Mouse (Mus musculus): ENCODE data around the gene Furin. TPM values are rescaled to one million over a fixed set of nuclear protein-coding genes. Genes with fewer than 3 reads are reported as not detected.

Furin gene
- polyA plus RNA-seq, 1 experiment = 145 TPM

- H3K36me3 ChIP-seq (ENCODE audit: control insufficient read depth, insufficient read depth, low read length) = no peaks in the 10 kb centered on the region
- no peak for DNase-seq
- TF ChIP-seq CTCF (conservative IDR thresholded peaks at IDR 0.05; ENCODE audit: insufficient read depth, insufficient read length, low read depth, low read length) (no peak), POLR2A (IDR thresholded peaks at IDR 0.05; ENCODE audit: low read depth, low read length) (no peak)
- no peaks in the 10 kb centered on the region for H3K27me3 ChIP-seq (replicated peaks; ENCODE audit: control insufficient read depth, insufficient read depth, low read length)
- H3K4me3 ChIP-seq (ENCODE audit: insufficient read depth, low read depth, low read length) = no peak overlapping the region
- WGBS = 78% methylated on average over 11 of the region's 11 CpGs
- no peak overlapping the region for H3K27ac ChIP-seq (ENCODE audit: insufficient read depth, low read depth, low read length)
- no peaks in the 10 kb centered on the region for H3K4me1 ChIP-seq (ENCODE audit: control insufficient read depth, insufficient read depth, low read length)
These were observed 22.3 kb downstream of the Furin start for GRCm38 (mm10) chr7:80382919-80383318.

- Histone ChIP-seq H3K36me3 (ENCODE audit: control insufficient read depth, insufficient read depth, low read length) (no peaks in the 10 kb centered on the region), H3K27ac (ENCODE audit: insufficient read depth, low read depth, low read length) (no peak overlapping the region), H3K4me3 (ENCODE audit: insufficient read depth, low read depth, low read length) (no peak overlapping the region), H3K4me1 (ENCODE audit: control insufficient read depth, insufficient read depth, low read length) (no peaks in the 10 kb centered on the region), H3K27me3 (replicated peaks; ENCODE audit: control insufficient read depth, insufficient read depth, low read length) (no peaks in the 10 kb centered on the region)
- TF ChIP-seq CTCF (conservative IDR thresholded peaks at IDR 0.05; ENCODE audit: insufficient read depth, insufficient read length, low read depth, low read length) (peak; percentile 51; the same call in 1 of the 2 replicates), POLR2A (IDR thresholded peaks at IDR 0.05; ENCODE audit: low read depth, low read length) (no peak)
- 67% methylated on average over 13 of the region's 13 CpGs for WGBS
- DNase-seq = peak; percentile 37
These were observed 25.7 kb downstream of the Furin start for GRCm38 (mm10) chr7:80379531-80379930.

- Histone ChIP-seq H3K4me1 (ENCODE audit: control insufficient read depth, insufficient read depth, low read length) (no peaks in the 10 kb centered on the region), H3K36me3 (ENCODE audit: control insufficient read depth, insufficient read depth, low read length) (no peaks in the 10 kb centered on the region), H3K27me3 (replicated peaks; ENCODE audit: control insufficient read depth, insufficient read depth, low read length) (no peaks in the 10 kb centered on the region), H3K27ac (ENCODE audit: insufficient read depth, low read depth, low read length) (no peak overlapping the region), H3K4me3 (ENCODE audit: insufficient read depth, low read depth, low read length) (no peak overlapping the region)
- DNase-seq = peak; percentile 80
- 21% methylated on average over 6 of the region's 6 CpGs for WGBS
- TF ChIP-seq POLR2A (IDR thresholded peaks at IDR 0.05; ENCODE audit: low read depth, low read length) (no peak), CTCF (conservative IDR thresholded peaks at IDR 0.05; ENCODE audit: insufficient read depth, insufficient read length, low read depth, low read length) (peak; percentile 94)
These were observed 27.8 kb downstream of the Furin start for GRCm38 (mm10) chr7:80377471-80377870.

- H3K27ac ChIP-seq (ENCODE audit: insufficient read depth, low read depth, low read length) = no peak overlapping the region
- H3K4me3 ChIP-seq (ENCODE audit: insufficient read depth, low read depth, low read length) = no peak overlapping the region
- no peak for DNase-seq
- H3K27me3 ChIP-seq (replicated peaks; ENCODE audit: control insufficient read depth, insufficient read depth, low read length) = no peaks in the 10 kb centered on the region
- no peak for TF ChIP-seq POLR2A (IDR thresholded peaks at IDR 0.05; ENCODE audit: low read depth, low read length)
- TF ChIP-seq CTCF (conservative IDR thresholded peaks at IDR 0.05; ENCODE audit: insufficient read depth, insufficient read length, low read depth, low read length) = no peak
- peaks cover 2% of the 10 kb centered on the region; the same call in 1 of the 2 replicates for H3K4me1 ChIP-seq (ENCODE audit: control insufficient read depth, insufficient read depth, low read length)
- no peaks in the 10 kb centered on the region for H3K36me3 ChIP-seq (ENCODE audit: control insufficient read depth, insufficient read depth, low read length)
- WGBS = 84% methylated on average over 10 of the region's 10 CpGs
These were observed 29.0 kb downstream of the Furin start for GRCm38 (mm10) chr7:80376192-80376591.

- Histone ChIP-seq H3K27ac (ENCODE audit: insufficient read depth, low read depth, low read length) (no peak overlapping the region), H3K4me3 (ENCODE audit: insufficient read depth, low read depth, low read length) (no peak overlapping the region), H3K36me3 (ENCODE audit: control insufficient read depth, insufficient read depth, low read length) (no peaks in the 10 kb centered on the region), H3K4me1 (ENCODE audit: control insufficient read depth, insufficient read depth, low read length) (peaks cover 2% of the 10 kb centered on the region; the same call in 1 of the 2 replicates), H3K27me3 (replicated peaks; ENCODE audit: control insufficient read depth, insufficient read depth, low read length) (no peaks in the 10 kb centered on the region)
- no peak for DNase-seq
- TF ChIP-seq CTCF (conservative IDR thresholded peaks at IDR 0.05; ENCODE audit: insufficient read depth, insufficient read length, low read depth, low read length) (no peak), POLR2A (IDR thresholded peaks at IDR 0.05; ENCODE audit: low read depth, low read length) (no peak)
- WGBS = 52% methylated on average over 9 of the region's 9 CpGs
These were observed 29.7 kb downstream of the Furin start for GRCm38 (mm10) chr7:80375376-80376039.

GRCm38 (mm10) chr7:80374733-80375132 is 30.5 kb downstream of the Furin start:
- Histone ChIP-seq H3K4me1 (ENCODE audit: control insufficient read depth, insufficient read depth, low read length) (peaks cover 2% of the 10 kb centered on the region; the same call in 1 of the 2 replicates), H3K36me3 (ENCODE audit: control insufficient read depth, insufficient read depth, low read length) (no peaks in the 10 kb centered on the region), H3K27ac (ENCODE audit: insufficient read depth, low read depth, low read length) (no peak overlapping the region), H3K4me3 (ENCODE audit: insufficient read depth, low read depth, low read length) (no peak overlapping the region), H3K27me3 (replicated peaks; ENCODE audit: control insufficient read depth, insufficient read depth, low read length) (no peaks in the 10 kb centered on the region)
- WGBS = 94% methylated on average over 3 of the region's 3 CpGs
- no peak for TF ChIP-seq POLR2A (IDR thresholded peaks at IDR 0.05; ENCODE audit: low read depth, low read length)
- TF ChIP-seq CTCF (conservative IDR thresholded peaks at IDR 0.05; ENCODE audit: insufficient read depth, insufficient read length, low read depth, low read length) = no peak
- no peak for DNase-seq

- Histone ChIP-seq H3K36me3 (ENCODE audit: control insufficient read depth, insufficient read depth, low read length) (no peaks in the 10 kb centered on the region), H3K27me3 (replicated peaks; ENCODE audit: control insufficient read depth, insufficient read depth, low read length) (no peaks in the 10 kb centered on the region), H3K4me1 (ENCODE audit: control insufficient read depth, insufficient read depth, low read length) (peaks cover 2% of the 10 kb centered on the region; the same call in 1 of the 2 replicates), H3K27ac (ENCODE audit: insufficient read depth, low read depth, low read length) (no peak overlapping the region), H3K4me3 (ENCODE audit: insufficient read depth, low read depth, low read length) (no peak overlapping the region)
- 70% methylated on average over 3 of the region's 3 CpGs for WGBS
- no peak for TF ChIP-seq POLR2A (IDR thresholded peaks at IDR 0.05; ENCODE audit: low read depth, low read length)
- TF ChIP-seq CTCF (conservative IDR thresholded peaks at IDR 0.05; ENCODE audit: insufficient read depth, insufficient read length, low read depth, low read length) = no peak
- no peak for DNase-seq
These were observed 31.0 kb downstream of the Furin start for GRCm38 (mm10) chr7:80374280-80374679.
